Mouse (Mus musculus): ENCODE results near the gene Tmigd1.
A peak's percentile ranks its signal among the peaks of the same experiment; 100 is the strongest.

Gene Tmigd1

DNA sequence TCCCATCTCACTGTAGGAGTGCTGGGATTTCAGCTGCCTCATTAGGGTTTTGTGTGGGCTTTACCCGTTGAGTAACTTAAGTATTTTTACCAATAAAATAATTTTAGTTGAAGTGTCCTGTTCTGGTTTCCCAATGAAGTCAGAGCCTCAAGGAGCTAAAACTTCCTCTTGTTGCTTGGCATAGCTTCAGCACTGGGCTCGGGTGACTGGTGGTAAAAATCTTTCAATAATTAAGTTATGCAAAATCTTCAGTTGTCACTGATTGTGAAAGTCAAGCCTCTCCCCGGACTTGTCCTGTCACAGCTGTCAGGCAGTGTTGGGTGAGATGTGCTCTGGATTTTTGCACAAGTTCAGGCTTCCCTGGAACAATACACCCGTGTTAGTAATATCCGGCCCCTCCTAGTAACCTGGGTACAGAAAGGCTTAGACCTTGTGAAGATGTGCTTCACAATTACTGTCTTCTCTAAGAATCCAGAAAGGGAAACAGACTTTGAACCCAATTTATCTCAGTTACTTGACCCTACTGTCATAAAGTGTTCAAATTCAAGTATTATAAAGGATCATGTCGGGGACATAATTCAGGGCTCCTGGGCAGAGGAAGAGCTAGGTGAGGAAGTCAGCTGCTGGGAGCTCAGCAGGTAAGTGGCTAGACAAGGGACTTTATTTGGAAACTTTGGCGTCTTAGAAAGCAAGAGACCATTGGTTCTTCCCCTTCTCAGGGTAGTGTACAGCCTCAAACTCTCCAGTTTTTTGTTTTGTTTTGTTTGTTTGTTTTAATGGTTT lies at the start of gene Tmigd1:
TSS of gene Tmigd1 (plus strand) at position 581 of the 783 bp plus-strand sequence.
- no peak for DNase-seq (ENCODE audit: low spot score in 2 of 2)

DNA sequence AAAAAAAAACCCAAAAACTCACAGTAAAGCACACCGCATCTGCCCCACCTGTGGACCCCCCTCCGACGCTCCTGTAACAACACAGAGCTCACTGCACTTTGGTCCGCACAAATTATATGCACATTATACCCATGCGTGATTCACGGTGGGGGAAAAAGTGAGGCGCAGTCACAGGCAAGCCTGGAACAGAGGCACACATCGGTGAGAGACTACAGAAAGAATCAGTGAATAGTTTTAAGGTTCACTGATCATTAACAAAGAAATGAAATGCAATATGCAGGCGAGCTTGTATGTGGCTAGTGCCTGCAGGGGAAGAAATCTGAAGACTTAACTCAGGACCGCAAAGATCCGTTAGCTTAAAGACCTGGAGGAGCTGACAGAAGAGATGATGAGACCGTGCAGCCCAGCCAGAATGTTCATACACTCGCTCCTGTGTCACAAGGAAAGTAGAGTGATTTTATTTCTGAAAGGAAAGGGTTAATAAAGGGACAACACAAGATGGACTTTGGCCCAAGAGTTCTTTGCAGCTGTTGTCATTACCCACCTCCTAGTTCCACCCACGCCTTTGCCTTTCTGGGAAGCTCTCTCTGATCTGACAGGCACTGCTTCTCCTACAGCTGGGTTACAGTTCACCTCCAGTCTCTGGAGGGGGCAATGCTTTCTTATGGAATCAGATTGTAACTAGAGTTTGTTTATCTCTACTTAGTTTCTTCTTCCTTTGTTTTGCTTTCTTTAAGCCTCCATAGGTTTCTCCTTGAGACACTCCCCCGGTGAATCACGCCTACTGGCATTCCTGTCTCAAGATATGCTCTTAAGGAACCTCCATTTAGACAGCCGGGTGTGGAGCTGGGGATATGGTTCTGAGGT lies 47.3 kb upstream of the Tmigd1 start:
- peak; percentile 13 to 58 for DNase-seq (ENCODE audit: low spot score in 2 of 2)

DNA sequence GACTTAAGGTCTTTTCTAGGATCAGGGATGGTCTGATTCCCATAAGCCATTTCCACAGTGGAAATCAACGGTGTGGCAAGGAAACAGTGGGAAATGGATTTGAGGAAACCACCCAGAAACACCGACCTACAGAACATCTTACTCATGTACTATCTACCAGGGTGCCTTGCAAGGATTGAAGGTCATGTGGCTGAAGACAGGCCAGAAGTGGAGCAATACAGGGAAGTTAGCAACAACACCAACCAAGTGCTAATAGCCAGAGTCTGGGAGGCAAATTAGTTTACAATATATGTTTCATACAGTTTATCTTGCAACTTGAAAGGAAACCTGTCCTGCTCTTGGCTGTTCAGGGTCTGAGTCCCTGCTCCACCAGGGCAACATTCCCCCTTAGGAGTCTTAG lies 45.4 kb upstream of the Tmigd1 start:
- DNase-seq (ENCODE audit: low spot score in 2 of 2) = peak in 1 of 2 experiments; percentile 32

DNA sequence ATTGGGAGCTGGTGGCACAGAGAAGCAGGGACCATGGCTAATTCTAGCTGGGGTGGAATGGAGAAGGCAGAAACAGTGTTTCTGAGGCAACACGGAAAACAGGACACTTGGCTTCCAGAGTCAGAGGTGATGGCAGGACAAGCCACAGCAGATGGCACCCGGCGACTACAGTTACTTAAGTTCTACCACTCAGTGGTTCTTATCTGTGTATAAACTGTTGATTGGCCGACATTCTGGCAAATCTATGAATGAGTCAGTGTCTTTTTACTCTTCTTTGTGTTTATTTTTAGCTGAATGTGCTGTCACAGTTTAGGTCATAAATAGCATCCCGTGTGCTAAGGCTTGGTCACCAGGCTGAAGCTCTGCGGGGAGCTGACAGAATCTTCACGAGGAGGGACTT lies 44.8 kb upstream of the Tmigd1 start:
- DNase-seq (ENCODE audit: low spot score in 2 of 2) = no peak

DNA sequence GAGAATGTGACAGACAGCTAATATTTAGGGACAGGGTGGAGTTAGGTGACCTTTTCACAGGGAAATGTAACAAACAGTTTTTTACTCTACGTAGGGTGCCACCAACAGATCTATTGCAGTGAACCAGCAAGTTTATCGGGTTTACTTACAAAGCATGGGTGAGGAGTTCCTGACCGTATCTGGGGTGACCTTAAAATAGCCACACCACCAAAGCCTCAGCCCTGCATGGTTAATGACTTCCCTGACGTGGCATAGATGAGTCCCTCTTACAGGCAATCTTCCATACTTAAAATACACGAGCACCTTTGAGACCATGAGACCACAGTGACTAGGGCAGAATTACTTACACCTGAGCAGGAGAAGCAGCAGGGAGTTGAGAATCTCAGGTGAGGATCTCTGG lies 43.2 kb upstream of the Tmigd1 start:
- peak in 1 of 2 experiments; percentile 29 for DNase-seq (ENCODE audit: low spot score in 2 of 2)

DNA sequence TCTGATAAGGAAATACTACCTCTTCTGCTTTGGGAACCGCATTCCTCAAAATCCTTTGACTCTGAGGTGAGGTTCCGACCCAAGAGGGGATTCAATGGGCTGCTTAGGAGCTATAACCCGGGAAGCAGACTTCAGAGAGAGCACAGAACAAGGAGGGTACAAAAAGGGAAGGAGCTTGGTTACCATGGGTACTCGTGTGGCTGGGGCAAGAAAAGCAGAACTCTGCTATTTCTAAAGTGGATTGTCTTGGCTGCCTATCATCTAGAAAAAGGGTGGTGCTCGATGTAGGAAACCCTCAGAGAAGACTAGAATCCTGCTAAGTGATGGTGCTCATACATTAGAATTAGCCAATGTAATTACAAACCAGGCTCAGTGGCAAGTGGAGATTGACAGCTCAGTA lies 42.7 kb upstream of the Tmigd1 start:
- DNase-seq (ENCODE audit: low spot score in 2 of 2) = peak in 1 of 2 experiments; percentile 14

DNA sequence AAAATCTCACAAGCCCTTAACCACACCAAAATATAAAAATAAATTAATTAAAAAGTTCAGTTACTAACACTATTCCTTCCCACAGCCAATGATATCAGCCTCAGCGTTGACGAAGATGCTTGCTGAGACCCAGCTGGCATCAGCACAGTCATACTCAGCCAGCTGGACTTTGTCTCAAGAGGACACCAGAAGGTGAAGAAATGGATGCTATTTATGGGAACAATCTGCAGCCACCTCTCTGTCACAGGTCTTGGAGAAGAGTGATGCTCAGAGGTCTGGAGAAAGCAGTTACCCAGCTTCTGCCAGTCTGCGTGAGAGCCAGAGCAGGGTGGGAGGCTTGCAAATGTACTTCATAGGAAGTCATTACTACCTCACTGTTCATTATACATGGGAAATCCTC lies 40.8 kb upstream of the Tmigd1 start:
- no peak for DNase-seq (ENCODE audit: low spot score in 2 of 2)

DNA sequence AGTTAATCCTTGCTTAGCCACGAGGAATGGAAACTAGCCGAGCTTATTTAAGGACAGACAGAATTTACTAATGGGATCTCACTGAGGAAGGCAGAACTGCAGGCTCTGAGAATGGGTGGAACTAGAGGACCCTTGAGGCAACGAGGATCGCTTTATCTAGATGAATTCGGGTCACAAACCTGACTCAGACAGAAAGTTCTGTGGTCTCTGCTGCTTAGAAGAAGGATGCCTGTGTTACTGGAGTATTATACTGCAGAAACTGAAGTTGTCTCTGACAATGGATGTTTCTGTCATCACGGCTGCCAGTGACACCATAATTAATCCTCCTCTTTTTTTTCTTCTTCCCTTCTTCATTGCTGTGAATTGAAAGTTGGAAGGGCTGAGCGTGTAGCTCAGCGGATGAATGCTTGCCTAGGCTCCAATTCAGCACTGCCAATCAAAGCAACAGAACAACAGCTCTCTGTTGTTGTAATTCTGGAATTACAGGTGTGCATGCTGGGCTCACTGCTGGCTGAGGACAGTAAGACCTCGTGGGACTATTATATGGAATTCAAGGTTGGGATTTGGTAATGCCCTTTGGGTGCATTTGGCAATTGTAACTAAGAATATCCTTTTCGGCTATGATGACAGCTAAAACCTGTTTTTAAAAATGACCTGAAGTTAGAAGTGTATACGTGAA lies 29.3 kb upstream of the Tmigd1 start:
- DNase-seq (ENCODE audit: low spot score in 2 of 2) = no peak

DNA sequence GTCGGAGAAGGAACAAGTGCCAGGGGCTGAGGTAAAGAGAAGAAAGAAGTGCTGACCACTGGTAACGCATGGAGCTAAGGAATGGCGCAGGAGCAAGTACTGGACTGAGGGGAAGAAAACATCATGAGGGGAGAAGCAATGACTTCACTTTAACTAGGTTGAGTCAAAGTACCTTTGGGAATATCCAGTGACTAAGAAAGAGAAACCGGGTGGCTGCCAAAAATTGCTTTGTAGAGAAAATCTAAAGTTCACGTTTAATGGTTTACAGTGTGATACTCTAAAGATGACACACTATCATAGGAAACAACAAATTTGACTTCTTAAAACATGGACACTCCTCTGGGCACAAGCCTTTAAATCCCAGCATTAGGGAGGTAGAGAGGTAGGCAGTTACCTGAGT lies 28.1 kb upstream of the Tmigd1 start:
- no peak for DNase-seq (ENCODE audit: low spot score in 2 of 2)

DNA sequence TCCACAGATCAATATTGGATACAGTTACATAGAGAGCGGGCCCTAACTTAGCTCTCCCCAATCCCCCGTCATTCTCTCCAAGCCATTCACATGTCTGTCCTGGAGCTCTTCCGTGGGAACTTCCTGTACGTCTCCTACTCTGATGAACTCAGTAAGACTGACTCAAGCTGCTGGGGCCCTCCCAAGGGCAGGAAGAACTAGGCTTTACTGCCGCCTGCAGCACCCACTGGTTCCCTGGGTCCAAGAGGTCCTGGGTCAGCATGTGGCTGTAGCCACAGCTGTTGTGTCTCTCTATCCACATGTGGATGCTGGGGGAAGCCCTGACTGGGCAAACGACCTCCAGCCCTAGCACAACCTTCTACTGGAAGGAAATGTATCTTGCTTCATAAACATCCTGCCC lies 27.2 kb upstream of the Tmigd1 start:
- DNase-seq (ENCODE audit: low spot score in 2 of 2) = no peak

DNA sequence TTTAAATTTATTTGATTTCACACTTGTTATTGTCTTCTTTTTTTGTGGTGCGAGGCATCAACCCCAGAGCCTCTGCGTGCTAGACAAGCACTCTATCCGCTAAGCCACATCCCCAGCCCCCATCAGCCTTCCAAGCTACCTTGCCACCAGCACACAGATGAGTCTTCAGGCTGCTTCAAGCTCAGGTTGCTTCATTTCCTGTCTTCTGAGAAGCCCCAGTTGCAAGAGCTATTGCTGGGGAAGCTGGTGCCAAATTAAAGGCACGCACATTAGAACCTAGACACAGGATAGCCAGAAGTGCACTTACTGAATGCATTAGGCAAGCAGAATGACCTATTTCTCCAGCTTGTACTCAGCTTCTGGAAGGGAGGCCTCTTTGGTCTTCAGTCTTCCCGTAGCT lies 22.1 kb upstream of the Tmigd1 start:
- DNase-seq (ENCODE audit: low spot score in 2 of 2) = no peak

DNA sequence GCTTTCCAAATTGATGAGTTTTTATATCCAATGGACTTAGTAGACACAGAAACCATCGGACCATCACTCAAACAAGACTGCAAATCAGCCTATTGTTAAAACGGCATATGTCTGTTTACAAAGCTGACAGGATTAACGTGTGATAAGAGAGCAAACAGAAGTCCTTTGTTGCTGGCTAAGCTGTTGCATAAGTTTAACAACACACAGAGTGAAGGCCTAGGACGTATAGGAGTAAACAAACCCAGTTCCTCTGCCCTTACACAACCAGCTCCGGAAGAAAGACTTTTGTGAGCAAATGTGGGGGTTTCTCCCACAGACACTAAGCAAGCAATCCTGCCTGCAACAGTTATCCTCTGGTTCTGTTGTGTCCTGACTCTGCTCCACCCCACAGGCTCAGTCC lies 17.5 kb upstream of the Tmigd1 start:
- no peak for DNase-seq (ENCODE audit: low spot score in 2 of 2)

DNA sequence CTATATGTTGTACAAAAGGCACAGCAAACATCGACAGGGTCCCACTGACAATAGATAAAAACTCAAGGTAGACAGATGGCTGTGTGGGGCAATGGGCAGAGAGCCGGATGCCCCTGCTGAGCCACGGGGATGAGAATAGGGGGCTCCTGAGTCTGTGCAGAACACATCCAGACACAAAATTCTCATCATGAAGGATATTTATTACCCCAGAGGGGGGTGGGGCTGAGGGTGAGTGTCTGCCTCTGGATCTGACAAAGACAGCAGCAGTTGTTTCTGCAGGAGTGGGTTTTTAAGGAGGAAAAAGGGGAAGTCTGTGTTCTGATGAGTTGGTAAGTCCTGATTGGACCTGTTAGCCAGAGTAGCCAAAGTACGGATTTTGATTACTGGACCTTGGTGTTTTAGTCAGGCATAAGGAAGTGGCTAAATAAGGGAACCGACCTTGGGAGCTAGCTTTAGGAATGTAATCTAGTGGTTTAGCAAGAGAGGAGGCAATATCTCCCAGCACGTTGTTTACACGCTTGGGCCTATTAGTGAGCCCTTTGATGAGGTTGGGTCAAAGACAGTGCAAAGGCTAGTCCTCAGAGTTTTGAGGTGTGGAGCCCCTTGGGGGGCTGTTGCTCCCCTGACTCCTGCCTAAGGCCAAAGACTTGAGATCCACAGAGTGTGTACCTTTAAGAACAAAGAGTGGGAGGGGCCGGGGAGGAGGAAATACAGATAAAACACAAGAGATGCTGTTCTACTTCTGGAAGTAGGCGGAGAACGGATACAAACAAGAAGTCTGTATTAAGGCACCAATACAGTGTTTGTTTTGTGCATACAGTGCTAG lies 12.4 kb upstream of the Tmigd1 start:
- DNase-seq (ENCODE audit: low spot score in 2 of 2) = no peak

DNA sequence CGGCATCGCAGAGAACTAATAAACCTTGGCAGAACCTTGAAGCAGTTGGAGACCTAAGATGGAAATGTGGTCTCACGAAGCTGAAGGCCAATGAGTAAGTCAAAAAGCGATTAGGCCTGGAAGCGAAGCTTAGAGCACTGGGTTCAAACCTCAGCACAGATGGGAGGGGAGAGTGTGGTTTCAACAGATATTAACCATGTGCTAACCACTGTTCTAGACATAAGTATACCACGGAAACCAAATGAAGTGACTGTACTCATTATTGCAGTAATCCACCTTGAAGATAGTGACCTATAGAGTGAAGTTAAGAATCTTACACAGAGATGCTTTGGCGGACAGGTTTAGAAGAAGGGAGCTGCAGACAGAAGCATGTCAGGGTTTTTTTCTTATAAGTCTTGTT lies 10.8 kb upstream of the Tmigd1 start:
- DNase-seq (ENCODE audit: low spot score in 2 of 2) = no peak

DNA sequence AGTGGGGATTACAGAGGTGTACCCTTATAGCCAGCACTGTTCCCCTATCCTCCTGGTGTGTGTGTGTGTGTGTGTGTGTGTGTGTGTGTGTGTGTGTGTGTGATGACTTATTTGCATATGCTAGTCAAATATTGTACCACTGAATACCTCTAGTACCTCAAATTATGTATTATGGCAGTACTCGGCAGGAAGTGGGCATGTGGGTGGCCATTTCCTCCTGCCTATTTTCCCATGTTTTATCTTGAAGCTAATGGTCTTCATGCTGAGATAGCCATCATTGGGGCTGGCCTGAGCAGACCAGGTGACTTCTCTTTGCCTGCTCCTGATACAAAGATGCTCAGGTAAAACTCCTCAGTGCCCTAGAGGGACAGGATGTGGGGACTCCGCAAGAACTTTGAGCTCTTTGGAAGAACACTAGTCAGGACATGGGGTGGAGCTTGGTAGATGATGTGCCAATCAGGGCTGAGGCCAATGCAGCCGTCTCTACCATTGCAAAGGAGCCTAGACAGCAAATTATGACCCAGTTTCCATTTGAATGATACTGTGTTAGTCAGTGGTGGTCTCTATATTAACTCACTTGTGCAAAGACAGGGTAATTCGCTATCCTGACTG lies 10.1 kb upstream of the Tmigd1 start:
- DNase-seq (ENCODE audit: low spot score in 2 of 2) = no peak

DNA sequence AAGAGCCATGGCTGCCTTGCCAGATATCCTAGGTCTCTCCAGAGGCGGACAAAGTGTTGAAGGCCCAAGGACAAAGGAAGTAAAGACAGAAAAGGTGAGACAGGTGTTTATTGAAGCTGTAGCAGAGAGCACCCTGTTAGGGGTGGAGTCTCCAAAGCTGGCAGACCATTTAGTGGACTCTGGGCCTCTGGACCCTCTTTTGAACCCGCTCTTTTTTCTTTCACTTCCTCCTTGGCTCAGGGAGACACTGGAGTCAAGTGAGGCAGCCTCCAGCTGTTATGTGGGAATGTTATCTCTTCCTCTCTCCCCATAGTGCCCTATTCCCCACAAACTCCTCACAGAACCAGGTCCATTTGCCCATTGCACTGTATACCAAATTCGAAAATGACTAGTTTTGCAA lies 9.0 kb upstream of the Tmigd1 start:
- DNase-seq (ENCODE audit: low spot score in 2 of 2) = no peak

DNA sequence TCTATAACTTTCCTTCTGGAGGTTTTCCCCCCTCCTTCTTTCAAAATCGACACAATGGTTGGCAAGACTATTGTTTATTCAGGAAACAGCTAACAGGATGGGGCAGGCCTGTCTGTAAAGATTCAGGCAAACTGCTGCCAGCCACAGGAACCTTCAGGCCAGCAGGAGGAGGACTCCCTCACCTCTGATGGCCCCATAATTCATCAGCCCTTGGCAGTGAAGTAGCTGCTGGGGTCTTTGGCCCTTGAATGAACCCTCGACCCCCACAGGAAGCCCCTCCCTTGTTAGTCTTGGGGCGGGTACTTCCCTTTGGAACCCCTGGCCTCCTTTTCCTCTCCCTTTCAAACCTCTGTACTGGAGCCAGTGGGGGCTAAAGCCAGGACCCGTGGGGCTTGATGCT lies 8.4 kb upstream of the Tmigd1 start:
- no peak for DNase-seq (ENCODE audit: low spot score in 2 of 2)

DNA sequence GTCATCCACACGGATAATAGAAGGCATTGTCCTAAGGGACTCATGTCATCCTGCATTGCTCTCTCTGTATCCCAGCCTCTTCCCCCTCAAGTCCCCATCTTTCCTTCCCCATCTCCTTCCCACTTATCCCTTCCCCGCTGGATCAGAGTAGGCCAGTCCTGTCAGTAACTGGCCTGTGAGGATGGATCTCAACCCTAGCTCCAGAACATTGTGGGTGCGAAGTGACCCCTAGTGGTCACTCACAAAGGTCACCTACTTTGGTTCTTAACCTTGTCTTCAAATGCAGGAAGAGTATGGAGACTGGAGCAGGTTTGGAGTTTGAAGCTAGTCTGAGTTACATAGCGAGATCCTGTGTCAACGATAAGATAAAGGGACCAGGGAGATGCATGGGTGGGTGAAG lies 7.7 kb upstream of the Tmigd1 start:
- DNase-seq (ENCODE audit: low spot score in 2 of 2) = peak in 1 of 2 experiments; percentile 43

DNA sequence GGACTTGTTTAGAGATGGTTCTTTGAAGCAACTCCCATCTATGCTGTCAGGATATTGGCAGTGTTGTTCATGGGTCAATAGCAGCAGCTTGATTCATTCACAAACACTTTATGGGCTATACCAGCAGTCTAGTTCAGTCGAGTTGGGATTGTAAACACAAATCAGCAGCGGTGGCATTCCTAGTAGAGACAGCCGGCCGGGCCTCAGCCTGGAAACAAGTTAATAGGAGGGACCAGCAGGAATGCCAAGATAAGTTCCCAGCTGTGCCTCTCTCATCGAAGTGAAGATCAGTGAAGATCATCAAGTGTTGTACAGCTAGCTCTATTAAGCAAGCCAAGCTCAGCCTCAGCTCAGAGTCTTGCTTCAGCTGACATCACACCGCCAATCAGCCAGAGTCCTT lies 5.6 kb upstream of the Tmigd1 start:
- DNase-seq (ENCODE audit: low spot score in 2 of 2) = no peak

DNA sequence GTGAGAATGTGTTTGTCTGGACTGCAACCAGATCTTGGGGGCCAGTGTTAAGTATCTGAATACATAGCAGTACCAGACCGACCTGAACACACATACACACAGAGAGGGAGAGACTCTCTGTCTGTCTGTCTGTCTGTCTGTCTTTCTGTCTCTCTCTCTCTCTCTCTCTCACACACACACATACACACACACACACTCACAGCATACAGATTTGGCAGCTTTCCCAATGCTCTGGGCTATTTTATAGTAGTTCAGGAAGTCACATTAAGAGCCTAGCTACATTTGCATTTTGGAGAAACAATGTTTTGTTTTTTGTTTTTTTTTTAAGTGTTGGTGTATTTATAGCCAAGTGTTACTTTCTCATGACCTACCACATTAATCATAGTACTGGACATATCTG lies 4.8 kb upstream of the Tmigd1 start:
- no peak for DNase-seq (ENCODE audit: low spot score in 2 of 2)

DNA sequence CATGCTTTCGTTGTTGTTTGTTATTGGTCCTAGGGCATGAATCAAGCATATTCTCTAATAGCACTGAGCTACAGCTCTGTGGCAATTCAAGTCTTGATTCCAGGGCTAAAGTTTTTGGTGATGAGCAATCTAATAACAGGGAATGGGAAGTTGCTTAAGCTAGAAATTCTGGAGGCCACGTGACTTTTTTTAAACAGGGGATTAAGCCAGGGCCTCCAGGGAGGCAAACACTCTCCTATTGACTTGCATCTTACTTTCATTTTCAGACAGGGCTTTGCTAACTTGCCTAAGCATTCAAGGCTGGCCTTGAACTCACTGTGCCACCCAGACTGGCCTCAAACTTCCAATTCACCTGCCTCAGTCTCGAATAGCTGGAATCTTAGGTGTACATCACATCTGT lies 4.1 kb upstream of the Tmigd1 start:
- DNase-seq (ENCODE audit: low spot score in 2 of 2) = no peak
